Mouse (Mus musculus): ENCODE data around the gene Smg6.

Smg6 gene

DNA sequence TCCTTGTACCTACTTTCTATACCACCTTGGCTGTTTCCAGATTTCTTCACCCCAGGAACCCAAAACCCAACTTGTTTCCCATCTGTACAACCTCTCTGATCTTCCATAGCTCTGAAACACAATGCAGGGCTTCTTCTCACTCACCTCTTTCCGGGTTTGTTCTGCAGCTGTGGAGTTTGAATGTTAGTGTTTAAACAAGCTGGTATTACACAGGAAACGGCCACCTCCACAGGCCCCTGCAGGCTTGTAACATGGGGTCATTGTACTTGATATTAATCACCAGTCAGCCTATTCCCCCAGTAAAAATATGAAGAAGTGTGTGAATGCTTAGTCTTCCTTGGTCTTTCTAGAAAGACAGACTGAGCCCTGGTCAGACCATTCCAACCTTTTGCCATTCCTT, 123.5 kb downstream of the Smg6 start:
- TF ChIP-seq POU5F1 (IDR thresholded peaks at IDR 0.05; ENCODE audit: borderline replicate concordance, low read length) (no peak), NANOG (IDR thresholded peaks at IDR 0.05; ENCODE audit: borderline replicate concordance, low read length) (no peak), CTCF (conservative IDR thresholded peaks at IDR 0.05; ENCODE audit: low read length) (no peak)
- H3K9me3 ChIP-seq (ENCODE audit: low read length), result no peaks in the 10 kb centered on the region
- H3K4me3 ChIP-seq (replicated peaks; ENCODE audit: low read length), result no peak overlapping the region
- no peaks in the 10 kb centered on the region for H3K4me1 ChIP-seq (replicated peaks; ENCODE audit: low read depth, low read length)
- no peaks in the 10 kb centered on the region for H3K27me3 ChIP-seq (ENCODE audit: insufficient read depth, low read length)
- H3K36me3 ChIP-seq (ENCODE audit: insufficient read depth, low read length), result peaks cover 79% of the 10 kb centered on the region

DNA sequence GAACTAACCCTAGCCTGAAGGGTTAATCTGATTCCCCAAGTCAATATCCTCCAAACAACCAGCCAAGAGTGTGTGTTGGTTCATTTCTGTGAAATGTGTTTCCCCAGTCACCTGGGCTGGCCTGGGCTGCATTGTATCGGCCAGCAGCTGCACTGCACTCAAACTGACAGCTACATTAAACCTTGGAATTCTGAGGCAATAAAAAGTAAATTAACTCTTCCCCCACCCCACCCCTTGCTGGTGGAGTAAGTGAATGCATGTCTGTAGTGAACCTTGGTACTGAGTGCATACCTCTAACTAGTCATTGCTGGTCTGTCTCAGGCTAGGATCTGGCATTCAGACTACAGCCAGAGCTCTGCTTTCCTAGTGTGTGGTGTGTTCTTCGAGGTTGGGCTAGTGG, 124.2 kb downstream of the Smg6 start:
- Histone ChIP-seq H3K9me3 (ENCODE audit: low read length) (no peaks in the 10 kb centered on the region), H3K4me3 (replicated peaks; ENCODE audit: low read length) (no peak overlapping the region), H3K36me3 (ENCODE audit: insufficient read depth, low read length) (peaks cover 73% of the 10 kb centered on the region), H3K4me1 (replicated peaks; ENCODE audit: low read depth, low read length) (no peaks in the 10 kb centered on the region), H3K27me3 (ENCODE audit: insufficient read depth, low read length) (no peaks in the 10 kb centered on the region)
- TF ChIP-seq POU5F1 (IDR thresholded peaks at IDR 0.05; ENCODE audit: borderline replicate concordance, low read length) (no peak), NANOG (IDR thresholded peaks at IDR 0.05; ENCODE audit: borderline replicate concordance, low read length) (no peak), CTCF (conservative IDR thresholded peaks at IDR 0.05; ENCODE audit: low read length) (no peak)

DNA sequence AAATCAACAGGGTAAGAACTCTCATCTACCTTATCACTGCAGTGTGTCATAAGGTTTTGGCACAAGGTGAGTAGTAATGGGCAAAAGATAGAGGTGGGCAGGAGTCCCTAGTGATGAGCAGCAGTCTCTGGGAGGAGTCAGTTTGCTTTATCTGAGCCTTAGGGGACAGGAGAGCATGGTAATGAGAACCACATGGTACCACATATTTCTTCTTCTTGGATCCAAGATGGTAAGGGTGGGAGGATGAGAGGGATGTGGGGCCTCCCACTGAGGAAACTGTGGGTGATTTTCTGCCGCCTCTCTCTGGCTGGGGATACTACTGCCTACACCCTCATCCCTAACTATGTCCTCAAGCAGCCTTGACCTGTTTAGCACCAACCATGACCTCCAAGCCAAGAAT, 125.6 kb downstream of the Smg6 start:
- TF ChIP-seq CTCF (conservative IDR thresholded peaks at IDR 0.05; ENCODE audit: low read length), result no peak
- TF ChIP-seq POU5F1 (IDR thresholded peaks at IDR 0.05; ENCODE audit: borderline replicate concordance, low read length), result no peak
- no peak for TF ChIP-seq NANOG (IDR thresholded peaks at IDR 0.05; ENCODE audit: borderline replicate concordance, low read length)
- Histone ChIP-seq H3K4me3 (replicated peaks; ENCODE audit: low read length) (no peak overlapping the region), H3K4me1 (replicated peaks; ENCODE audit: low read depth, low read length) (no peaks in the 10 kb centered on the region), H3K9me3 (ENCODE audit: low read length) (no peaks in the 10 kb centered on the region), H3K36me3 (ENCODE audit: insufficient read depth, low read length) (peaks cover 62% of the 10 kb centered on the region), H3K27me3 (ENCODE audit: insufficient read depth, low read length) (no peaks in the 10 kb centered on the region)

DNA sequence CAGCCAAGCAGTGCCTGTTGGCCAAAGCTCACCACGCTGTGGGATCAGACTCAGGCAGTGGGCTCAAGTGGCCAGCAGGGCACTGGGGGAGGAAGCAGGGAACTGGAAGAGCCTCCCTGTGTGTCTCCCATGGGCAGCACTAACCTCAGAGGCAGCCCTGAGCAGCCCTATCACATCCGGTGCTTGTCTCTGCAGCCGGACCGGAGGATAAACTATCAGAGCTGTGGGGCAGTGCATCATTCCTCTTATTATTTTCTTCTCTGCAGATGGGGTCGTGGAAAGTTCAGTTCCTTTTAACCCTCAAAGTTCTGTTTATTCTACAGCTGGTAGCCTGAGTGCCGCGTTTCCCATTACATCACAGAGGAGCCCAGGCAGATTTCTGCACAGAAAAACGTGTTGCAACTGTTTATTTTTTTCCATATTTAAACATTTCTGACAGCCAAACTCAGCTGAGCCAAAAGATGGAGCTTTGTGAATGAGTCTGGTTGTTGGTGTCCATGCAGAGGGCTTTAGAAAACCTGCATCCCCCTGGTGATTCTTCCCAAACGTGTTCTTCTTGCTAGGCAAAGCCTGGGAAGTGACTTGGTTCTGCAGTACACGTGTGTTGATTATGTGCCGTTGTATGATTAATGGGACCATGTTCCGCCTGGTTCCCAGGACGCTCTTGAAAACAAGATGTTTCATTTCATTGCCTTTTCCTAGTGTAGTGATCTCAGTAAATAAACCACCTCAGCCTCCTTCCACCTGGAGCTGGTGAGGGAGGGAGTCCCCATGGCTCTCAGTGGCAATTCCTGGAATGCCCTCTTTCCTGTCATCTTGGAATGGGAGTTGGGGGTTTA, 126.3 kb downstream of the Smg6 start:
- no peaks in the 10 kb centered on the region for H3K4me1 ChIP-seq (replicated peaks; ENCODE audit: low read depth, low read length)
- H3K4me3 ChIP-seq (replicated peaks; ENCODE audit: low read length), result no peak overlapping the region
- no peaks in the 10 kb centered on the region for H3K27me3 ChIP-seq (ENCODE audit: insufficient read depth, low read length)
- TF ChIP-seq NANOG (IDR thresholded peaks at IDR 0.05; ENCODE audit: borderline replicate concordance, low read length) (no peak), CTCF (conservative IDR thresholded peaks at IDR 0.05; ENCODE audit: low read length) (no peak), POU5F1 (IDR thresholded peaks at IDR 0.05; ENCODE audit: borderline replicate concordance, low read length) (no peak)
- no peaks in the 10 kb centered on the region for H3K9me3 ChIP-seq (ENCODE audit: low read length)
- peaks cover 55% of the 10 kb centered on the region for H3K36me3 ChIP-seq (ENCODE audit: insufficient read depth, low read length)

DNA sequence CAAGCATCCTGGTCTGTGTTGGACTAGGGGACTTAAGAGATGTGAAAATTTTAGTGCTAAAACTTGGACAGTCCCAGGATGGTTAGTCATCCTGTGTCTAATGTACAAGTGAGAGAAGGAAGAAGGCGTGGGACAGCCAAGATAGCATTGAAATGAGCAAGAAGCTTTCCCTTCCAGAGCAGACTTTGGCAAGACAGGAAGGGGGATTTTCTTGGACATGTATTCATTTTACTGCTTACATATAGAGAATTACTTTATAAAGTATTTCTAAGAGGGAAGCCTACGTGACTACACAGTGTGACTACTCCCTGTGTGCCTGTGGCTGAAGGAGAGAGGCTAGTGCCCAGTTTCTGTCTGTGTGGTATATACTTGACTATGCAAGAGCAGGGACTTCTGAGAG, 127.4 kb downstream of the Smg6 start:
- no peaks in the 10 kb centered on the region for H3K27me3 ChIP-seq (ENCODE audit: insufficient read depth, low read length)
- H3K4me1 ChIP-seq (replicated peaks; ENCODE audit: low read depth, low read length), result no peaks in the 10 kb centered on the region
- TF ChIP-seq POU5F1 (IDR thresholded peaks at IDR 0.05; ENCODE audit: borderline replicate concordance, low read length), result no peak
- no peak for TF ChIP-seq NANOG (IDR thresholded peaks at IDR 0.05; ENCODE audit: borderline replicate concordance, low read length)
- TF ChIP-seq CTCF (conservative IDR thresholded peaks at IDR 0.05; ENCODE audit: low read length), result no peak
- no peak overlapping the region for H3K4me3 ChIP-seq (replicated peaks; ENCODE audit: low read length)
- no peaks in the 10 kb centered on the region for H3K9me3 ChIP-seq (ENCODE audit: low read length)
- H3K36me3 ChIP-seq (ENCODE audit: insufficient read depth, low read length), result peaks cover 46% of the 10 kb centered on the region

DNA sequence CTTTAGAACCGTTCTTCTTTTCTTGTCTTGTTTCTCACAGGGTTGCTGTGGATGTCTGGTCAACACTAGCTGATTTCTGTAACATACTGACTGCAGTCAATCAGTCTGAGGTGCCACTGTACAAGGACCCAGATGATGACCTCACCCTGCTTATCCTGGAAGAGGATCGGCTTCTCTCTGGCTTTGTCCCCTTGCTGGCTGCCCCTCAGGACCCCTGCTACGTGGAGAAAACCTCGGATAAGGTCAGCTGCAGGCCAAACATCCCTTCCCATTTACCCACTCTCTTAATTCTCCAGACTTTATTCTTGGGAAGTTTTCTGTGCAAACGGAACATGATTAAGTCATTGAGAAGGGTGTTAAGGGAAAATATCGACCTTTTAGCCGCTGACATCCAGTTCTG, 128.1 kb downstream of the Smg6 start:
- H3K9me3 ChIP-seq (ENCODE audit: low read length), result no peaks in the 10 kb centered on the region
- H3K4me3 ChIP-seq (replicated peaks; ENCODE audit: low read length), result no peak overlapping the region
- no peaks in the 10 kb centered on the region for H3K4me1 ChIP-seq (replicated peaks; ENCODE audit: low read depth, low read length)
- TF ChIP-seq CTCF (conservative IDR thresholded peaks at IDR 0.05; ENCODE audit: low read length) (no peak), POU5F1 (IDR thresholded peaks at IDR 0.05; ENCODE audit: borderline replicate concordance, low read length) (no peak), NANOG (IDR thresholded peaks at IDR 0.05; ENCODE audit: borderline replicate concordance, low read length) (no peak)
- peaks cover 40% of the 10 kb centered on the region for H3K36me3 ChIP-seq (ENCODE audit: insufficient read depth, low read length)
- no peaks in the 10 kb centered on the region for H3K27me3 ChIP-seq (ENCODE audit: insufficient read depth, low read length)

DNA sequence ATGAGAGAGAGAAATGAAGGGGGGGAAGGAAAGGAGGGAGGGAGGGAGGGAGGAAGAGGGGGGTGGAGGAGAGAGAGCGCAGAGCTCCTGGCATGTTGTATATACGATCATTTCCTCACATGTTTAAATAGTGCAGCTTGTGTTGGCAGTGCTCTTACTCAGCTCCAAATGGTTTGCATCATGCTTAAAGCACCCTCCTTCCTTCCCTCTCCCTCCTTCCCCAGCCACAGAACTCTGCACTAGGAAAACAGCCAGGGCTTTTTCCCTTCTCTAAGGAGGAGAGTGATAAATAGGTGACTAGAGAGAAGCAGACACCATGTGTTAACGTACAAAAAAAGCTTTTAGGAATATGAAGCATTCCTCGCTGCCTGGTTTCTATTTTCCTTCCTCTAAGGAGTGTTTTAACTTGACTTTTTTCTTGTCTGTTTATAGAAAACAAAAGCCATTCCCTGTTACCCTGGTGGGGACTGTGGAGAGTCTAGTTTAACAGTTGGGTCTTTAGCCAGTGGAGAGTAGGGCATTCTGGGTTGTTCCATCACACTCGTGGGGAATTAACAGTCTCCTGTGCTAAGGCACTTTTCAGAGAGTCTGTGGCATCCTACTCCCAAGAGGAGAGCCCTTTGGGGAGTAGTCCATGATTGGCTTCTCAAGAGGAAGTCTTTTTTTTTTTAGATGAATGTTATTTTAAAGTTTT, 128.7 kb downstream of the Smg6 start:
- no peaks in the 10 kb centered on the region for H3K4me1 ChIP-seq (replicated peaks; ENCODE audit: low read depth, low read length)
- peaks cover 34% of the 10 kb centered on the region for H3K36me3 ChIP-seq (ENCODE audit: insufficient read depth, low read length)
- H3K27me3 ChIP-seq (ENCODE audit: insufficient read depth, low read length), result no peaks in the 10 kb centered on the region
- TF ChIP-seq CTCF (conservative IDR thresholded peaks at IDR 0.05; ENCODE audit: low read length), result no peak
- TF ChIP-seq POU5F1 (IDR thresholded peaks at IDR 0.05; ENCODE audit: borderline replicate concordance, low read length), result no peak
- no peak for TF ChIP-seq NANOG (IDR thresholded peaks at IDR 0.05; ENCODE audit: borderline replicate concordance, low read length)
- H3K4me3 ChIP-seq (replicated peaks; ENCODE audit: low read length), result no peak overlapping the region
- no peaks in the 10 kb centered on the region for H3K9me3 ChIP-seq (ENCODE audit: low read length)

DNA sequence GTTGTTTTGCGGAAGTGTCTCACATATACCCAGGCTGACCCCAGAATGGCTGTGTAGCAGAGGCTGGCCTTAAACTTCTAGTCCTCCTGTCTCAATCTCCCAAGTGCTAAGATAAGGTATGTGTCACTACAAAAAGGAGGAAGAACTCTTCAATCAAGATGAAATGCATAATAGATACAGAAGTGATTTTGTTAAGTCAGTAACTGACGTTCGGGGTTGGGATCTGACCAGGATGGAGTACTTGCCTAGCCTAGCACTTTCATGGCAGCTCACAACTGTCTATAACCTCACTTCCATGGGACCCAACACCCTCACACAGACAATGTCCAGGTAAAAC, 129.2 kb downstream of the Smg6 start:
- H3K4me3 ChIP-seq (replicated peaks; ENCODE audit: low read length), result no peak overlapping the region
- H3K9me3 ChIP-seq (ENCODE audit: low read length), result no peaks in the 10 kb centered on the region
- TF ChIP-seq NANOG (IDR thresholded peaks at IDR 0.05; ENCODE audit: borderline replicate concordance, low read length), result no peak
- no peak for TF ChIP-seq CTCF (conservative IDR thresholded peaks at IDR 0.05; ENCODE audit: low read length)
- TF ChIP-seq POU5F1 (IDR thresholded peaks at IDR 0.05; ENCODE audit: borderline replicate concordance, low read length), result no peak

More for the DNA sequence above, 129.2 kb downstream of the Smg6 start:
- no peaks in the 10 kb centered on the region for H3K4me1 ChIP-seq (replicated peaks; ENCODE audit: low read depth, low read length)
- peaks cover 28% of the 10 kb centered on the region for H3K36me3 ChIP-seq (ENCODE audit: insufficient read depth, low read length)
- no peaks in the 10 kb centered on the region for H3K27me3 ChIP-seq (ENCODE audit: insufficient read depth, low read length)

Data from E14TG2a.4 (cell line).